Mouse (Mus musculus): Measurements from ENCODE around the gene Qrfpr. TPM values are rescaled to one million over a fixed set of nuclear protein-coding genes. Genes with fewer than 3 reads are reported as not detected.

The Qrfpr gene
- polyA plus RNA-seq, 1 experiment from 2014 or later = 0.95 TPM

DNA sequence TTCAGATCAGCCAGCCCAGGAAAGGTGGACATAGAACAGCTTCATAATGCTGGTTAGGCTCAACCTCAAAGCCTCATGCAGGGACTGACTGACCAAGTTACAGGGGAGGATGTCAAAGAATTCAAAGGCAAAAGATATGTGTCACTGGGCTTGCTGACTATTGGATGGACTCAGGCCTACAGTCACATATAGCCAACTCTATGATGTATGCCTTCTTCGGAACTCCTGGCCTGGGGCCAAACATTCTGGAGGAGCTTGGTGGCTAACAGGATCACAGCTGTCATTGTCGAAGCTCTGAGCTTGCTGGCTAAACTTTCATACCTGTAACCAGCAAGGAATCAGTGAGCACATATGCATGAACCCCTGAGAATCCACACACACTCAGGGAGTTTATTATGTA is 11.2 kb downstream of the Qrfpr start:
- Histone ChIP-seq H3K9ac (ENCODE audit: low read length) (no peak overlapping the region), H3K4me3 (ENCODE audit: low read length) (no peak overlapping the region), H3K4me2 (ENCODE audit: low read depth, low read length) (no peak overlapping the region), H3K4me1 (ENCODE audit: control insufficient read depth, insufficient read depth, low read length) (0 out of 2 replicates have a peak, but pooled peaks cover 7% of the 10 kb centered on the region), H3K9me3 (replicated peaks; ENCODE audit: control insufficient read depth, low read length) (no peaks in the 10 kb centered on the region), H3K27ac (ENCODE audit: low read length) (no peak overlapping the region), H3K27me3 (ENCODE audit: control insufficient read depth, insufficient read depth, low read length) (no peaks in the 10 kb centered on the region), H3K36me3 (ENCODE audit: control insufficient read depth, insufficient read depth) (no peaks in the 10 kb centered on the region)
- 32% methylated on average over 2 of the region's 2 CpGs for WGBS
- ATAC-seq (replicated peaks; ENCODE audit: extremely low read depth, insufficient read depth, low FRiP score) = no peak

DNA sequence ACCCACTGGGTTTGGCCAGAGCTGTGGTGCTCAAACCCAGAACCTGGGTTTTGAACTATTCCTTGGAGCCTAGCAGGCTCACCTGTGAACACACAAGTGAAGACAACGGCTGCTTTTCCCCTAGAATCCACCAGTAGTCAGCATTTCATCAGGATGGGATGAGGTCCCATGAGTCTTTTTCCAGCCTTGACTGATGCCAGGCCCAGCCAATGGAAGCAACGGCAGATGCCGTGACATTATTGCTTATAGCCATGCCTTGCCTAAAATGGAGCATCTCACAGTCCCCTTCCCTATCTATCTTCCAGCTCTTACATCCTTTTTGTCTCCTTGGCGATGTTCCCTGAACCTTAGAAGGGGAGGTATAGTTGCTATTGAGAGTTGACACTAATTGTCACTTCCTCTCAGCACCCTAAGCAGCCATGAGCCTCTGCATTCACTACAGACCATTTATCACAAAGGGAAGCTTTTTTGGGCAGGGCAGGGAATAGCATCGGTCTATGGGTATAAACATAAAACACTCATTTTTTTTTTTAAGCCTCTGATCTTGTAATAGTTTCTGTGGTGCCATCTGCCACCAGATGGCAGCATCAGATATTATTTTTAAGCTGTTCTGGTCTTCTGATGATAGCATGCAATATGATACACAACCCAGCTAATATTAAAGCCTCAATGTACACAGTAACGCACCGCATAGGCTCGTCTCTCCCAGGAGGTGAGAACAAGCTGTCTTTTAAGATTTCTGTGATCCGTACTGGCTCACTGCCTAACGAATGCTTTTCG is 12.1 kb downstream of the Qrfpr start:
- WGBS = 57% methylated on average over 11 of the region's 11 CpGs
- Histone ChIP-seq H3K27me3 (ENCODE audit: control insufficient read depth, insufficient read depth, low read length) (no peaks in the 10 kb centered on the region), H3K4me1 (ENCODE audit: control insufficient read depth, insufficient read depth, low read length) (0 out of 2 replicates have a peak, but pooled peaks cover 7% of the 10 kb centered on the region), H3K36me3 (ENCODE audit: control insufficient read depth, insufficient read depth) (no peaks in the 10 kb centered on the region), H3K27ac (ENCODE audit: low read length) (no peak overlapping the region), H3K4me2 (ENCODE audit: low read depth, low read length) (no peak overlapping the region), H3K9me3 (replicated peaks; ENCODE audit: control insufficient read depth, low read length) (no peaks in the 10 kb centered on the region), H3K4me3 (ENCODE audit: low read length) (no peak overlapping the region), H3K9ac (ENCODE audit: low read length) (no peak overlapping the region)
- peak; percentile 58 for ATAC-seq (replicated peaks; ENCODE audit: extremely low read depth, insufficient read depth, low FRiP score)

DNA sequence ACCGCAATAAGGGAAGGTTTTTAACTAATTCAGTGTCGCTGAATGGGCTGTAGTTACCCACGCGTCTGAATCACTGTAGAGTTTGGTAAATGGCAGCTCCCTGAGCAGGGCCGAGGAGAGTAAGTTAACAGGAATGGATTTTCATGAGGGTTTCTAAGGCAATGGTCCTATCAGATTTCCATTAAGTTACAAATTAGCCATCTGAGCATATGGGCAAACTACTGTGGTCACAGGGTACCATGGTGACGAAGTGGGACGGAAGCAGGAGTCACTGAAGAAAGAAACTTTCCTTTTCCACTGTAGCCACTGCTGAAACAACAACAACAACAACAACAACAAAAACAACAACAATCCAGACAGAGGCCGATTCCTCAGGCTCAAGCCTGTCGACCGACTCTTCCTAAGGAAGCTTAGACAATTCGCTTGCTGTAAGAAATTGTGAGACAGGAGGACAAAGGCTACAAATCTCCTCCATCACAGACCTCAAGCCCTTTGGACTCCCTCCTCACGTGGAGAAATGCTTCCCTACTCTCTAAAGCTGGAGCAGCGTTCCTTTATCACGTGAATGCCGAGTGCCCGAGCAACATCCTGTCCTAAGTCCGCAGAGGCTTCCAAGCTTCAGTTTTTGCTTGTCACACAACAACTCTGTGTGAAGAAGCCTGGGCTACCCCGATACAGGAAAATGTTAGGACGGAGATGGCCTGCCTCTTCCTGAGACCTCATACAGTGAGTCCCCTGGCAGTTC is 14.4 kb downstream of the Qrfpr start:
- no peak overlapping the region for H3K9ac ChIP-seq (ENCODE audit: low read length)
- H3K9me3 ChIP-seq (replicated peaks; ENCODE audit: control insufficient read depth, low read length) = no peaks in the 10 kb centered on the region
- H3K27ac ChIP-seq (ENCODE audit: low read length) = no peak overlapping the region
- no peak overlapping the region for H3K4me3 ChIP-seq (ENCODE audit: low read length)
- 71% methylated on average over 19 of the region's 19 CpGs for WGBS
- H3K4me1 ChIP-seq (ENCODE audit: control insufficient read depth, insufficient read depth, low read length) = 0 out of 2 replicates have a peak, but pooled peaks cover 7% of the 10 kb centered on the region
- no peak for ATAC-seq (replicated peaks; ENCODE audit: extremely low read depth, insufficient read depth, low FRiP score)
- no peak overlapping the region for H3K4me2 ChIP-seq (ENCODE audit: low read depth, low read length)
- no peaks in the 10 kb centered on the region for H3K36me3 ChIP-seq (ENCODE audit: control insufficient read depth, insufficient read depth)
- no peaks in the 10 kb centered on the region for H3K27me3 ChIP-seq (ENCODE audit: control insufficient read depth, insufficient read depth, low read length)

DNA sequence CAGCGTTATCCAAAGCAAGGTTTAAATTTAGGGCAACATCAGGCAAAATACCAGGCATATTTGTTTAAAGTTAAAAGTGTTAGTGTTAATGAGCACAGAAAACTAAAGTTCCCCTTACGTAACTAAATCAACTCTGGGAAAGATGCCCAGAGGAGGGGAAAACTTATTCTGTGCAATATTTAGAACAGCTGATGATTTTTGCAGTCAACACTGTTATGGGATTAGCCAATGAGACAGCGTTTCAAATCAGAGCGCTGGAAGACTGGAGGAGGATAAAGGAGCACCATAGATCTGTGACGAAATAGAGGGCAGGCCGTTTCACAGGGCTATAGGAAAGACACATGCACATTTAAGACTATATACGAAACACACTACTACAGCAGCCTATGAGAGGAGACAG is 19.2 kb downstream of the Qrfpr start:
- no peak overlapping the region for H3K4me2 ChIP-seq (ENCODE audit: low read depth, low read length)
- no peaks in the 10 kb centered on the region for H3K36me3 ChIP-seq (ENCODE audit: control insufficient read depth, insufficient read depth)
- H3K27ac ChIP-seq (ENCODE audit: low read length) = no peak overlapping the region
- peak; percentile 60; the same call in 1 of the 2 replicates for ATAC-seq (replicated peaks; ENCODE audit: extremely low read depth, insufficient read depth, low FRiP score)
- H3K27me3 ChIP-seq (ENCODE audit: control insufficient read depth, insufficient read depth, low read length) = no peaks in the 10 kb centered on the region
- H3K4me3 ChIP-seq (ENCODE audit: low read length) = no peak overlapping the region
- 51% methylated on average over 7 of the region's 7 CpGs for WGBS
- no peaks in the 10 kb centered on the region for H3K4me1 ChIP-seq (ENCODE audit: control insufficient read depth, insufficient read depth, low read length)
- no peak overlapping the region for H3K9ac ChIP-seq (ENCODE audit: low read length)
- H3K9me3 ChIP-seq (replicated peaks; ENCODE audit: control insufficient read depth, low read length) = no peaks in the 10 kb centered on the region

DNA sequence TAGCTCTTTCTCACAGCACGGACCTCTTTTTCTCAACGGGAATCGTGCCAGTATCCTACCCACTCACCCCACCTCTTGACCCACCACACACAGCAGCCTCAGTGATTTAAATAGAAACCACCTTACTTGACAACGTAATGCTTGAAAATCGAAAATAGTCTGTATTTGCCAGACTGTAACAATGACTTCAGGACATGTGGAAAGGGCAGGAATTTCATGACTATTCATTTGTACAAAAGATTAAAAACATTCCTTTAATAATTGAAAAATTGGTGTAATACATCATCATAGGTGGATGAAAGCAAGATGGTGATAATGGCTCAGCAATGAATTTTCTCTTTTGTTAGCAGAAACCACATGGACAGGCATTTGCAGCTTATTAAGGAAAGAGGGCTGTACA is 21.0 kb downstream of the Qrfpr start:
- Histone ChIP-seq H3K36me3 (ENCODE audit: control insufficient read depth, insufficient read depth) (no peaks in the 10 kb centered on the region), H3K9ac (ENCODE audit: low read length) (no peak overlapping the region), H3K9me3 (replicated peaks; ENCODE audit: control insufficient read depth, low read length) (no peaks in the 10 kb centered on the region), H3K27ac (ENCODE audit: low read length) (no peak overlapping the region), H3K4me3 (ENCODE audit: low read length) (no peak overlapping the region), H3K27me3 (ENCODE audit: control insufficient read depth, insufficient read depth, low read length) (no peaks in the 10 kb centered on the region), H3K4me1 (ENCODE audit: control insufficient read depth, insufficient read depth, low read length) (no peaks in the 10 kb centered on the region), H3K4me2 (ENCODE audit: low read depth, low read length) (no peak overlapping the region)
- ATAC-seq (replicated peaks; ENCODE audit: extremely low read depth, insufficient read depth, low FRiP score) = no peak
- WGBS = 61% methylated on average over 5 of the region's 5 CpGs

DNA sequence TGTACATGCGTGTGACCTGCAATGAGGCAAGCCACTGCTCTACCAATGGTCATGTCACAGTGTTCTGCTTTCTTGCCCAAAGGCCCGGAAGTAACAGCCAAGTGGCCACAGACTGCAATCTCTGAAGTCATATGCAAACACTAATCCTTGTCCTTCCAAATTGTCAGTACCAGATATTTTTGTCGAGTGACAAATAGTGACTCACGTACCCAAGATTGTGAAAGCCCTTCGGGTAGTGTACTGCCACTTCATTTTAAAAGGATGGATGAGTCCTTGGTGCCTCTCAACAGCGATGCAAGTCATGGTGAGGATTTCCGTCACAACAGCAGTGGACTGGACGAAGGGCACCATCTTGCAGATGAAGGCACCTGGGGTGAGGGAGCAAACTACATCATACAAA is 32.9 kb downstream of the Qrfpr start:
- ATAC-seq (replicated peaks; ENCODE audit: extremely low read depth, insufficient read depth, low FRiP score) = no peak
- Histone ChIP-seq H3K9me3 (replicated peaks; ENCODE audit: control insufficient read depth, low read length) (no peaks in the 10 kb centered on the region), H3K9ac (ENCODE audit: low read length) (no peak overlapping the region), H3K4me2 (ENCODE audit: low read depth, low read length) (no peak overlapping the region), H3K4me1 (ENCODE audit: control insufficient read depth, insufficient read depth, low read length) (0 out of 2 replicates have a peak, but pooled peaks cover 4% of the 10 kb centered on the region), H3K4me3 (ENCODE audit: low read length) (no peak overlapping the region), H3K27me3 (ENCODE audit: control insufficient read depth, insufficient read depth, low read length) (no peaks in the 10 kb centered on the region), H3K36me3 (ENCODE audit: control insufficient read depth, insufficient read depth) (no peaks in the 10 kb centered on the region), H3K27ac (ENCODE audit: low read length) (no peak overlapping the region)
- WGBS = 80% methylated on average over 8 of the region's 8 CpGs

DNA sequence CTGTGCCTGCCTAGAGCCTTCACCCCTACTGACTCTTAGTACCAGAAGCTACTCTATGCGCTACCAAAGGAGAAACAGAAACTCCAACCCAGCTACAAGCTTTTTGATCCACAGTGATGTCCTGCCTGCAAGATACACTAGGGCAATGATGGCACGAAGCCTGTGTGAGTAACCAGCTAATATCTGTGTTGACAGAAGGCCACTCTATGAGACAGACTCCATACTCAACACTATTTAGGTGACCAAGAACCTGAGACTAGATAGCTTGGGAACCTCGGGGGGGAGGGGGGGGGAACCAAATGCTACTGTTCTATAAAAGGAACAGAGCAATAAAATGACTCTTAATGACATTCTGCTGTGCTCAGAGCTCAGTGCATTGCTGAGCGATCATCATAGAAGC is 35.6 kb downstream of the Qrfpr start:
- Histone ChIP-seq H3K27ac (ENCODE audit: low read length) (no peak overlapping the region), H3K9me3 (replicated peaks; ENCODE audit: control insufficient read depth, low read length) (no peaks in the 10 kb centered on the region), H3K36me3 (ENCODE audit: control insufficient read depth, insufficient read depth) (no peaks in the 10 kb centered on the region), H3K9ac (ENCODE audit: low read length) (no peak overlapping the region), H3K4me2 (ENCODE audit: low read depth, low read length) (0 out of 2 replicates have a peak overlapping the region, but pooled peaks have one; percentile 0), H3K4me3 (ENCODE audit: low read length) (no peak overlapping the region), H3K27me3 (ENCODE audit: control insufficient read depth, insufficient read depth, low read length) (no peaks in the 10 kb centered on the region), H3K4me1 (ENCODE audit: control insufficient read depth, insufficient read depth, low read length) (0 out of 2 replicates have a peak, but pooled peaks cover 4% of the 10 kb centered on the region)
- peak; percentile 37; the same call in 1 of the 2 replicates for ATAC-seq (replicated peaks; ENCODE audit: extremely low read depth, insufficient read depth, low FRiP score)
- 54% methylated on average over 4 of the region's 4 CpGs for WGBS

DNA sequence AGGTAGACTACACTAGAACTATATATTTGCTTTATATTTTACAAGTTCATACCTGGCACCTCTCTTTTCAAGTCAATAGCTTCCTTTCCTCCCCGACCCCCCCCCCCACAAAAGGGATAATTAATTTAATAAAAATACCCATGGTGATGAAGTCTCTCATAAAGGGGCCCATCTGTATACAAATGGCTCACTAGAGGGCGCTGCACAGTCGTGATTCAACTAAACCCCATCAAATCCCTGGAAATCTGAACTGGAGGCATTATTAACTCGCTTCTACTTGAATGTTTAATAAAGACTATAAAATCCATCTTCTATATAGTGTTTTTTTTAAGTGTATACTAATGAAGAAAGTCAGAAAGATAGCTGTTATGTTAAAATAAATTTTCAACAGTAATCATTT is 40.6 kb downstream of the Qrfpr start:
- Histone ChIP-seq H3K9ac (ENCODE audit: low read length) (no peak overlapping the region), H3K4me2 (ENCODE audit: low read depth, low read length) (no peak overlapping the region), H3K4me1 (ENCODE audit: control insufficient read depth, insufficient read depth, low read length) (no peaks in the 10 kb centered on the region), H3K9me3 (replicated peaks; ENCODE audit: control insufficient read depth, low read length) (no peaks in the 10 kb centered on the region), H3K36me3 (ENCODE audit: control insufficient read depth, insufficient read depth) (no peaks in the 10 kb centered on the region), H3K4me3 (ENCODE audit: low read length) (no peak overlapping the region), H3K27ac (ENCODE audit: low read length) (no peak overlapping the region), H3K27me3 (ENCODE audit: control insufficient read depth, insufficient read depth, low read length) (no peaks in the 10 kb centered on the region)
- ATAC-seq (replicated peaks; ENCODE audit: extremely low read depth, insufficient read depth, low FRiP score) = no peak
- WGBS = 12% methylated on average over 4 of the region's 4 CpGs

DNA sequence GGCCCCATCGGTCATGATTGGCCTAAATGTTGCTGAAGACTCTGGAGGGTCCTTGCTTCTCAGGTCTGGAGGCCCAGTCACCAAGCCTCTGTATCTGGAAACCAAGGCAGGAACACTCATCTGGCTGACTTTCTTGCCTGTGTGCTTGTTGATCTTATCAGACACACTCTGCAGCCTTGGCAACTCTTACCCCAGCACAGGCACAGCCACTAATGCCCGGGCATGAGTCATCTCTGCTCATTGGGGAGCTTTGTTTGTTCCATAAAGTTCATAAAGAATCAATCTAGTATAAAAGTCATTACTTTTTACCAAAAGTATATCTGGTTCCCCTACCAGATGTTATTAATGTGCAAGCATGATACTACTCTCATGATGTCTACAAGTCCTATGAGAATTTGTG is 48.4 kb downstream of the Qrfpr start:
- Histone ChIP-seq H3K9me3 (replicated peaks; ENCODE audit: control insufficient read depth, low read length) (no peaks in the 10 kb centered on the region), H3K36me3 (ENCODE audit: control insufficient read depth, insufficient read depth) (no peaks in the 10 kb centered on the region), H3K27ac (ENCODE audit: low read length) (no peak overlapping the region), H3K4me3 (ENCODE audit: low read length) (no peak overlapping the region), H3K27me3 (ENCODE audit: control insufficient read depth, insufficient read depth, low read length) (no peaks in the 10 kb centered on the region), H3K4me1 (ENCODE audit: control insufficient read depth, insufficient read depth, low read length) (no peaks in the 10 kb centered on the region), H3K4me2 (ENCODE audit: low read depth, low read length) (no peak overlapping the region), H3K9ac (ENCODE audit: low read length) (no peak overlapping the region)
- ATAC-seq (replicated peaks; ENCODE audit: extremely low read depth, insufficient read depth, low FRiP score) = no peak
- WGBS = 72% methylated on average over 2 of the region's 2 CpGs

All from heart, embryonic 16.5 days (tissue).